Mouse (Mus musculus) granulocyte monocyte progenitor cell, adult 5-6 weeks (primary cell): Measurements from ENCODE around the gene Heatr9. TPM values are rescaled to one million over a fixed set of nuclear protein-coding genes. Genes with fewer than 3 reads are reported as not detected.

Experiments
- ATAC-seq: replicated peaks from 2 replicates; pipeline ENCODE4 v1.8.0; 2016; ENCODE audit warnings: mild to moderate bottlenecking, moderate TSS enrichment, inconsistent platforms; ENCODE audit not compliant: poor library complexity, severe bottlenecking
- total RNA-seq, 2 experiments: library from RNA; stranded (forward) in 1 of 2; stranded (reverse) in 1 of 2; fragments of 200-712, 200-1000 nt in 1 of 2; fragments of >200 nt in 1 of 2; fragmentation: Nextera tagmentation in 1 of 2; gene quantifications; 2 replicates each; pipeline ENCODE4 v1.2.3; 2014 to 2017

Heatr9 gene
- not detected in 2 replicates for total RNA-seq (2014; fragmentation: Nextera tagmentation)
- total RNA-seq (2017), result not detected in 2 replicates

GRCm38 (mm10) chr11:83522075-83522474 lies at the start of gene Heatr9:
Heatr9 (minus strand) TSS chr11:83522175.
- no peak for ATAC-seq

- peak; percentile 36 for ATAC-seq
Measured at GRCm38 (mm10) chr11:83570189-83570588, 48.2 kb upstream of the Heatr9 start.

- peak; percentile 73 for ATAC-seq
Measured at GRCm38 (mm10) chr11:83569249-83569648, 47.3 kb upstream of the Heatr9 start.

GRCm38 (mm10) chr11:83568786-83569185 lies 46.8 kb upstream of the Heatr9 start:
- ATAC-seq, result 0 out of 2 replicates have a peak, but pooled peaks have one; percentile 8

- ATAC-seq, result no peak
Measured at GRCm38 (mm10) chr11:83568061-83568460, 46.1 kb upstream of the Heatr9 start.

- ATAC-seq, result no peak
Measured at GRCm38 (mm10) chr11:83567311-83567710, 45.3 kb upstream of the Heatr9 start.

GRCm38 (mm10) chr11:83566617-83567016 lies 44.6 kb upstream of the Heatr9 start:
- no peak for ATAC-seq

- no peak for ATAC-seq
Measured at GRCm38 (mm10) chr11:83563754-83564153, 41.8 kb upstream of the Heatr9 start.

GRCm38 (mm10) chr11:83562311-83562887 lies 40.4 kb upstream of the Heatr9 start:
- ATAC-seq, result 0 out of 2 replicates have a peak, but pooled peaks have one; percentile 19

- ATAC-seq, result peak; percentile 95
Measured at GRCm38 (mm10) chr11:83560405-83560804, 38.4 kb upstream of the Heatr9 start.

GRCm38 (mm10) chr11:83557074-83557473 lies 35.1 kb upstream of the Heatr9 start:
- ATAC-seq, result no peak

- peak; percentile 47; the same call in 1 of the 2 replicates for ATAC-seq
Measured at GRCm38 (mm10) chr11:83556085-83556781, 34.3 kb upstream of the Heatr9 start.

- ATAC-seq, result no peak
Measured at GRCm38 (mm10) chr11:83551668-83552067, 29.7 kb upstream of the Heatr9 start.

- ATAC-seq, result peak; percentile 23; the same call in 1 of the 2 replicates
Measured at GRCm38 (mm10) chr11:83551037-83551436, 29.1 kb upstream of the Heatr9 start.

- peak; percentile 88 for ATAC-seq
Measured at GRCm38 (mm10) chr11:83550186-83550632, 28.2 kb upstream of the Heatr9 start.

GRCm38 (mm10) chr11:83544214-83544613 lies 22.2 kb upstream of the Heatr9 start:
- peak; percentile 92 for ATAC-seq

GRCm38 (mm10) chr11:83541415-83541814 lies 19.4 kb upstream of the Heatr9 start:
- no peak for ATAC-seq

GRCm38 (mm10) chr11:83540931-83541330 lies 19.0 kb upstream of the Heatr9 start:
- ATAC-seq, result peak; percentile 19

GRCm38 (mm10) chr11:83538705-83539314 lies 16.8 kb upstream of the Heatr9 start:
- ATAC-seq, result no peak

GRCm38 (mm10) chr11:83536831-83537230 lies 14.9 kb upstream of the Heatr9 start:
- no peak for ATAC-seq
